Mouse (Mus musculus): ENCODE measurements at regions not wholly inside any gene's neighbourhood (a gene's known extent, or its start where the extent isn't known, plus 50 kb on each side); places are given as distances from the start of the nearest gene placed in this dataset.
A peak's percentile ranks its signal among the peaks of the same experiment; 100 is the strongest.

DNA sequence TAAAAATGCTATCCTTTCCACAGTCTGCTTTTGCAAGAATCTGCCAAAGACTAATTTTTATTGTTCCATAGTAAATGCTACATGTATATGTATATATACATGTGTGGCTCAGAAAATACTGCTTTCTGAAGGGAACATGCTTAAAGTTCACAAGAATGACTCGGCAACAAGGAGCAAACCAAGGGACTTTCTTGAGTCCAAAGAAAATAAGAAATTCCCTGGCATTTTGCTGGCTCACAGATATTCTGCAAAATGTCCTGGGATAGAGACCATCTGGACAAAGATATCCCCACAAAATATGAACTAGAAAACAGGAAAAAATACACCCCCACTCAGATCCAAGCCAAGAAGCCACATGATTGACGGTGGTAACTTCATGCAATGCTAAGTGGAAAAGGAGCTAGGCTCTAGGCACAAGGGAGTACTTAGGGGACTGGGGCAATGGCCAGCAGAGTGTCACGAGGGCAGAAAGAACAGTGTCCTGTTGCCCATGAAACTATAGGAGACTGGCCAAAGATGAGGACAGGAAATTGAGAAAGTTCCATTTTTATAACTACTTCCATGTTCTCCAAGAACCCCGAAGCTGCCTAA is 274.3 kb upstream of the Acvr2a start:
- peak; percentile 18 to 45 for DNase-seq

- DNase-seq: no peak
Measured at GRCm38 (mm10) chr2:48544377-48544776, 269.5 kb upstream of the Acvr2a start.

- DNase-seq: no peak
Measured at GRCm38 (mm10) chr2:48545072-48545471, 268.8 kb upstream of the Acvr2a start.

GRCm38 (mm10) chr2:48545679-48546078 is 268.2 kb upstream of the Acvr2a start:
- DNase-seq: no peak

- no peak for DNase-seq
Measured at GRCm38 (mm10) chr2:48546194-48546593, 267.7 kb upstream of the Acvr2a start.

- no peak for DNase-seq
Measured at GRCm38 (mm10) chr2:48556600-48556999, 257.3 kb upstream of the Acvr2a start.

DNA sequence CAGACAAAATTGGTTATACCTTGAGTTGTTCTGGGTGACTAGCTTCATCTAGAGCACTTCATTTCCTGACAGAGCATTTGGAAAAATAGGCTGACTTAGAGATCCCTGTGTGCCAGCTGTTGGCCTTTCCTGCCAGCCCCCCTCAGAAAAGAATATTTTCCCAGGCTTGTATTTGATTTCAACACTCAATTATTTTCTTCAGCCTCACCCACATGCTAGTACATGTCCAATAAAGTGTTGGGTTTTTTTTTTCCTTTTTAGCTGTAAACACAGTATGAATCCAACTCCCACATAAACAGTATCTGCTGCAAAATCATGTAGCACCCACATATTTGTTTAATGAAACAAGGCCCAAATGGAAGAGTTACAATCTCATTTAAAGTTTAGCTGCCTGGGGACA is 256.8 kb upstream of the Acvr2a start:
- no peak for DNase-seq

DNA sequence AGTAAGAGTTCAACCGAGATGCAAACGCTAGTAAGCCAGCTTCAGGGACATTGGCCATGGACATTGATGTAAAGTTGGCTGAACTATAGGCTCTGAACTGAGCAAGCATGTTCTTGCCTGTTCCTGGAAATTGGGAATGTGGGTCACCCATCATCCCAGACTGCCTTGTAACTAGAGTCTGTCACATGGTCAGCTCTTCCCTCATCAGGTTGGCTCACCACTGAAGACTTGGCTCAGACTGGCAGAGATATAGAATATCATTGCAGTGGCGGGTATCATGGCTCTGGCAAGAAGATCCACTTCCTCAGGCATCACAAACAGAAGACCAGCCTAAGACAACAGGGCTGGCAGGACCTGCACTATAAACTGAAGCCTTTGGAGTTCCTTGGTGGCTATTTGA is 255.3 kb upstream of the Acvr2a start:
- no peak for DNase-seq

- no peak for DNase-seq
Measured at GRCm38 (mm10) chr2:48563636-48564035, 250.3 kb upstream of the Acvr2a start.

GRCm38 (mm10) chr2:48564170-48564569 is 249.7 kb upstream of the Acvr2a start:
- DNase-seq: no peak

DNA sequence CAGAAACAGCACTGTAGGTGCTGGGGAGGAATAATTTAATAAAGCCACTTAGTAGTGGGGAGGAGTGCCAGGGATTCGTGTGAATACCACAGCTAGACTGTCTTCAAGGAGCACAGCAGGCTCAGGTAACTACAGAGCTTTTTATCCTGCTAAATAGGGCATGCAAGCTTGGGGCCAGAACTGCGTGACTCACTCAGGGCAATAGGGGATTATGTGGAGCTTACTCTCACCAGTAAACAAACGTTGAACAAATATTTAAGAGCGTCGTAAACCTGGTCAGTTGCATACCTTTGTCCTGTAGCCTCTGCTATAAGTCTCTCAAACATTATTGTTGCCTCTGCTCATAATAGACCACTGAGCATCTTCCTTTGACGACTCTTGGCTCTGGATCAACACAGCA is 246.0 kb upstream of the Acvr2a start:
- DNase-seq: no peak

GRCm38 (mm10) chr2:48586162-48586830 is 227.6 kb upstream of the Acvr2a start:
- no peak for DNase-seq

GRCm38 (mm10) chr2:48586831-48587169 is 227.1 kb upstream of the Acvr2a start:
- DNase-seq: no peak

DNA sequence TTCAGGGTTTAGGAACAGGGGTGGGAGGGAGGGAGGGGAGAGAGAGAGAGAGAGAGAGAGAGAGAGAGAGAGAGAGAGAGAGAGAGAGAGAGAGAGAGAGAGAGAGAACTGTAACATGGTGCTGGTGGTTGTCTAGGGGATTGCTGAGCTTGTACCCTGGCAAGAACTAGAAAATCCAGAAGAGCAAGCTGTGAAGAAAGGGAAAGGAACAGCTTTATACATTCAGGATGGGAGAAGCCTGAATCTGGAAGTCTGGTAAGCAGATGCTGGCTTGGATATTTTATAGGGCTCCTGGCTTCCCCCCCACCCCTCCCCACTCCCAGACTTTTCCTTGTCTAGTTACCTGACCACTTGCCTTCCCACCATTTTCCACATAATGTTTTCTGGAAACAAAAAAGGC is 224.2 kb upstream of the Acvr2a start:
- no peak for DNase-seq

DNA sequence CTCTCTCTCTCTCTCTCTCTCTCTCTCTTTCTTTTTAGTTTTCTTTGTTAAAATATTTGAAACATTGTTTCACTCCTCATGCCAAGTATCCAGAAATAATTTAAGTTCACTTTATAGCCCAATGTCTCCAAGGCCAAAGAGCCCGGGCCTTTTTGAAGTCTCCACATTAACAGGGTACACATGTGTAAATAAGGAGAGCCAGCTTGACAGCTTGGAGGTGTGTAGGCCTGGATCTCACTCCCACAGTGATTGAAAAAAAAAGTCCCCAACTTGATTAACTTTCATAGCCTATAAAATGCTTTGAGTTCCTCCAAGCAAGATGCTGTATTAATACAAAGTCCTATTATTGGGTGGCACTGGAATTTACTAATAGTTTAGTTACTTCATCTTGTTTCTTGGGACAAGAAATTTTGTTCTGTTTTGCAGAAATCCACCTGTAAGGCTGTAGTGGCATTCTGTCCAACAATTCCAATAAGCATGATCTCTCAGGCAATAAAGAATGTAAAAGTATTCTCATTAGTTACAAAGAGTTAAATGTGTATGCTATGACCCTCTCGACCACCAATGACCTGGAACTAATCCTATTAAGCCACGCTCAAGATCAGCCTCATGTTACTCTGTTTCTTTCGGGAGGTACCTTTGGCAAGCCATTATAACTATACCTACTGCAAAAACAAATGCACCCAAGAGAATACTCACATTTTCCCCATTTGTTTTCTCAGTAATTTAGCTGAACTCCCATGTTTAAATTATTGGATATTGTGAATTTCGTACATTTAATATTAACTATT is 215.9 kb upstream of the Acvr2a start:
- DNase-seq: no peak

- DNase-seq: no peak
Measured at GRCm38 (mm10) chr2:48599367-48599766, 214.5 kb upstream of the Acvr2a start.

GRCm38 (mm10) chr2:48601855-48602254 is 212.1 kb upstream of the Acvr2a start:
- no peak for DNase-seq

GRCm38 (mm10) chr2:48609466-48609865 is 204.4 kb upstream of the Acvr2a start:
- DNase-seq: no peak

GRCm38 (mm10) chr2:48612251-48612650 is 201.7 kb upstream of the Acvr2a start:
- DNase-seq: no peak

- DNase-seq: no peak
Measured at GRCm38 (mm10) chr2:48617141-48617699, 196.7 kb upstream of the Acvr2a start.

DNA sequence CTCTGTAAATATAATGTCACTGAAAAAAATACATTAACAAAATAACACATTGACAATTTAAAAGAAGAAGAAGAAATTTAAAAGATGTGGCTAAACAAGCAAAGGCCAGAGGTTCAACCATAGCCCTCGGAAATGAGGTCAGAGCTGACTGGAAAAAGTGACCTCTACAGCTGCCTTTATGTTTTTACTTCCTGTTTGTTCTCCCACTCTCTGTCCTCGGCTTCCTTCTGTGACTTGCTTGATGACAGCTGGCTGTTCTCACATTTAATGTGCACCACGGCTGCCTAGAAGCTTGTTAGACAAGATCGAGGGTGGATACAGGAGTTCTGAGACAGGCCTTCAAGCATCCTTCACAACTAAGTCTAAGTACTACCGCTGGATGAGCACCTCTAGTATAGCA is 194.9 kb upstream of the Acvr2a start:
- no peak for DNase-seq

DNA sequence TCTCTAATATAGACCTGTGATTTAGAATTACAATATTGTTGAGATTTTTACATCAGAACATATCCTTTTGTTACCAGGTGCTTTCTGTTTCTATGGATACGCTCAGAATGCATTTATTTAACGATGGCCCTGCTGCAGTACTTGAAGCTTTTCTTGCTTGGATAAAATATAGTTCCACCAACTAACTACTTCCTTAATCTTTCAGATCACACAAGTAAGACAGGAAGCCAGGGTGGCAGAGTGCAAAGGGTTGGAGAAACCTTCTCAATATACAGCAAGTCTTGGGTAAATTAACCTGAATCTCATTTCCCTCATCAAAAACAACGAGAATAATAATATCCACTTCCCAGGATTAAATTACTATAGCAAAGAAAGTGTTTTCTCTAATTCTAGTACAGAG is 193.1 kb upstream of the Acvr2a start:
- DNase-seq: no peak

- no peak for DNase-seq
Measured at GRCm38 (mm10) chr2:48622316-48622715, 191.6 kb upstream of the Acvr2a start.

All from adrenal gland, postnatal 36 days (tissue).